Mouse (Mus musculus) thymus, adult 2 months (tissue): ENCODE data around the gene Ap1g1.

Source experiments
- CTCF ChIP-seq: fragments of 200-500 bp; IDR thresholded peaks from 2 replicates; pipeline ENCODE4 v1.5.1; 2012; ENCODE audit warnings: mild to moderate bottlenecking, control low read depth, low read length, moderate library complexity, borderline replicate concordance; ENCODE audit not compliant: control insufficient read depth, poor library complexity, insufficient read depth; ENCODE audit errors: extremely low read depth
- POLR2A ChIP-seq: fragments of 200-500 bp; IDR thresholded peaks from 2 replicates; pipeline ENCODE4 v1.6.1; 2012; ENCODE audit warnings: mild to moderate bottlenecking, low read length, control low read depth, moderate library complexity; ENCODE audit not compliant: control insufficient read depth, poor library complexity, insufficient read depth; ENCODE audit errors: extremely low read depth

GRCm38 (mm10) chr8:109868680-109869361 lies 90.5 kb downstream of the Ap1g1 start:
- TF ChIP-seq POLR2A (no peak), CTCF (no peak)
